Mouse (Mus musculus): ENCODE data around the gene Ccm2. TPM values are rescaled to one million over a fixed set of nuclear protein-coding genes. Genes with fewer than 3 reads are reported as not detected.
A peak's percentile ranks its signal among the peaks of the same experiment; 100 is the strongest.

Gene Ccm2
- polyA plus RNA-seq, 1 experiment from 2014 or later: 33.9 TPM

GRCm38 (mm10) chr11:6626388-6626772, 79.7 kb downstream of the Ccm2 start:
- Histone ChIP-seq H3K36me3 (replicated peaks; ENCODE audit: insufficient read depth, low read length) (peaks cover 16% of the 10 kb centered on the region), H3K9me3 (ENCODE audit: low read length) (peaks cover under 1% of the 10 kb centered on the region; the same call in 1 of the 2 replicates), H3K4me1 (ENCODE audit: insufficient read depth) (peaks cover 34% of the 10 kb centered on the region), H3K9ac (replicated peaks) (peak overlapping the region; percentile 78), H3K4me3 (ENCODE audit: low read depth, low read length) (peak overlapping the region; percentile 85), H3K4me2 (ENCODE audit: low read depth, low read length) (peak overlapping the region; percentile 89), H3K27me3 (ENCODE audit: insufficient read depth, low read length) (no peaks in the 10 kb centered on the region), H3K27ac (ENCODE audit: low read depth) (peak overlapping the region; percentile 94)
- DNase-seq (no peak), ATAC-seq (peak; percentile 24)
- WGBS (ENCODE audit: insufficient replicate concordance): 8% methylated on average over 16 of the region's 16 CpGs
- TF ChIP-seq CTCF (IDR thresholded peaks at IDR 0.05; ENCODE audit: low read depth) (no peak), EP300 (IDR thresholded peaks at IDR 0.05; ENCODE audit: low read depth) (no peak)

- 45% methylated on average over 4 of the region's 4 CpGs for WGBS (ENCODE audit: insufficient replicate concordance)
- H3K4me2 ChIP-seq (ENCODE audit: low read depth, low read length): peak overlapping the region; percentile 89; the same call in 1 of the 2 replicates
- peaks cover 11% of the 10 kb centered on the region for H3K36me3 ChIP-seq (replicated peaks; ENCODE audit: insufficient read depth, low read length)
- H3K9ac ChIP-seq (replicated peaks): no peak overlapping the region
- no peak for DNase-seq
- no peak overlapping the region for H3K4me3 ChIP-seq (ENCODE audit: low read depth, low read length)
- peaks cover 34% of the 10 kb centered on the region for H3K4me1 ChIP-seq (ENCODE audit: insufficient read depth)
- TF ChIP-seq CTCF (IDR thresholded peaks at IDR 0.05; ENCODE audit: low read depth) (no peak), EP300 (IDR thresholded peaks at IDR 0.05; ENCODE audit: low read depth) (no peak)
- H3K9me3 ChIP-seq (ENCODE audit: low read length): peaks cover 4% of the 10 kb centered on the region; the same call in 1 of the 2 replicates
- H3K27ac ChIP-seq (ENCODE audit: low read depth): peak overlapping the region; percentile 94
- H3K27me3 ChIP-seq (ENCODE audit: insufficient read depth, low read length): no peaks in the 10 kb centered on the region
- no peak for ATAC-seq
These were observed 81.0 kb downstream of the Ccm2 start for GRCm38 (mm10) chr11:6627731-6628130.

GRCm38 (mm10) chr11:6628568-6628967, 81.9 kb downstream of the Ccm2 start:
- WGBS (ENCODE audit: insufficient replicate concordance): 27% methylated on average over 4 of the region's 4 CpGs
- Histone ChIP-seq H3K9ac (replicated peaks) (no peak overlapping the region), H3K36me3 (replicated peaks; ENCODE audit: insufficient read depth, low read length) (peaks cover 5% of the 10 kb centered on the region), H3K4me1 (ENCODE audit: insufficient read depth) (peaks cover 34% of the 10 kb centered on the region), H3K27ac (ENCODE audit: low read depth) (peak overlapping the region; percentile 94), H3K27me3 (ENCODE audit: insufficient read depth, low read length) (no peaks in the 10 kb centered on the region), H3K4me2 (ENCODE audit: low read depth, low read length) (no peak overlapping the region), H3K4me3 (ENCODE audit: low read depth, low read length) (no peak overlapping the region), H3K9me3 (ENCODE audit: low read length) (peaks cover 4% of the 10 kb centered on the region; the same call in 1 of the 2 replicates)
- ATAC-seq: no peak
- TF ChIP-seq CTCF (IDR thresholded peaks at IDR 0.05; ENCODE audit: low read depth) (peak; percentile 77), EP300 (IDR thresholded peaks at IDR 0.05; ENCODE audit: low read depth) (no peak)
- DNase-seq: peak; percentile 72

GRCm38 (mm10) chr11:6629655-6630054, 83.0 kb downstream of the Ccm2 start:
- Histone ChIP-seq H3K4me1 (ENCODE audit: insufficient read depth) (peaks cover 23% of the 10 kb centered on the region), H3K9me3 (ENCODE audit: low read length) (peaks cover 4% of the 10 kb centered on the region; the same call in 1 of the 2 replicates), H3K4me2 (ENCODE audit: low read depth, low read length) (no peak overlapping the region), H3K27ac (ENCODE audit: low read depth) (0 out of 2 replicates have a peak overlapping the region, but pooled peaks have one; percentile 4), H3K27me3 (ENCODE audit: insufficient read depth, low read length) (no peaks in the 10 kb centered on the region), H3K9ac (replicated peaks) (no peak overlapping the region), H3K36me3 (replicated peaks; ENCODE audit: insufficient read depth, low read length) (no peaks in the 10 kb centered on the region), H3K4me3 (ENCODE audit: low read depth, low read length) (no peak overlapping the region)
- no peak for ATAC-seq
- peak; percentile 67 for TF ChIP-seq CTCF (IDR thresholded peaks at IDR 0.05; ENCODE audit: low read depth)
- no peak for TF ChIP-seq EP300 (IDR thresholded peaks at IDR 0.05; ENCODE audit: low read depth)
- no peak for DNase-seq

GRCm38 (mm10) chr11:6636150-6636549, 89.5 kb downstream of the Ccm2 start:
- Histone ChIP-seq H3K27ac (ENCODE audit: low read depth) (no peak overlapping the region), H3K4me1 (ENCODE audit: insufficient read depth) (no peaks in the 10 kb centered on the region), H3K9ac (replicated peaks) (no peak overlapping the region), H3K27me3 (ENCODE audit: insufficient read depth, low read length) (no peaks in the 10 kb centered on the region), H3K4me2 (ENCODE audit: low read depth, low read length) (no peak overlapping the region), H3K4me3 (ENCODE audit: low read depth, low read length) (no peak overlapping the region), H3K9me3 (ENCODE audit: low read length) (peaks cover 4% of the 10 kb centered on the region; the same call in 1 of the 2 replicates), H3K36me3 (replicated peaks; ENCODE audit: insufficient read depth, low read length) (no peaks in the 10 kb centered on the region)
- TF ChIP-seq CTCF (IDR thresholded peaks at IDR 0.05; ENCODE audit: low read depth) (peak; percentile 48), EP300 (IDR thresholded peaks at IDR 0.05; ENCODE audit: low read depth) (no peak)
- no peak for ATAC-seq
- DNase-seq: no peak
- 58% methylated on average over 8 of the region's 8 CpGs for WGBS (ENCODE audit: insufficient replicate concordance)

GRCm38 (mm10) chr11:6638537-6638936, 91.8 kb downstream of the Ccm2 start, which contains the start of gene Wap:
Gene Wap, minus strand, starts transcription at chr11:6638637.
- H3K4me2 ChIP-seq (ENCODE audit: low read depth, low read length): no peak within 1 kb of the TSS
- H3K27me3 ChIP-seq (ENCODE audit: insufficient read depth, low read length): no peaks in the 10 kb centered on the region
- DNase-seq (no peak), ATAC-seq (no peak)
- H3K27ac ChIP-seq (ENCODE audit: low read depth): no peak within 1 kb of the TSS
- H3K4me3 ChIP-seq (ENCODE audit: low read depth, low read length): no peak within 1 kb of the TSS
- 81% methylated on average over 4 of the region's 4 CpGs for WGBS (ENCODE audit: insufficient replicate concordance)
- H3K9ac ChIP-seq (replicated peaks): no peak within 1 kb of the TSS
- H3K9me3 ChIP-seq (ENCODE audit: low read length): no peaks in the 10 kb centered on the region
- TF ChIP-seq CTCF (IDR thresholded peaks at IDR 0.05; ENCODE audit: low read depth) (no peak), EP300 (IDR thresholded peaks at IDR 0.05; ENCODE audit: low read depth) (no peak)
- no peaks in the 10 kb centered on the region for H3K4me1 ChIP-seq (ENCODE audit: insufficient read depth)
- H3K36me3 ChIP-seq (replicated peaks; ENCODE audit: insufficient read depth, low read length): no peaks in the 10 kb centered on the region
